Mouse (Mus musculus) brain, adult 10 weeks (tissue): ENCODE results near the gene Kantr. TPM values are rescaled to one million over a fixed set of nuclear protein-coding genes. Genes with fewer than 3 reads are reported as not detected.

Source experiments
- polyA plus RNA-seq: library from polyadenylated mRNA; stranded (reverse); fragments of 350-450 nt; fragmentation: Illumina TruSeq; extraction: RNeasy Lipid Tissue Mini Kit (QIAGEN cat#74804); gene quantifications from one replicate; pipeline ENCODE4 v1.2.3, GENCODE M21; 2015; ENCODE audit warnings: low read depth, low replicate concordance

Kantr gene
- 33.3 TPM for polyA plus RNA-seq

GRCm38 (mm10) chrX:152326996-152327688 is at the start of gene Kantr:
Gene Kantr (minus strand): TSS chrX:152327495.

GRCm38 (mm10) chrX:152368397-152369273 is 41.3 kb upstream of the Kantr start, which contains the start of gene Gpr173:
Gene Gpr173 (minus strand): TSS chrX:152368704.

GRCm38 (mm10) chrX:152342358-152342901 is 15.1 kb upstream of the Kantr start, which contains the start of gene Tspyl2:
Gene Tspyl2 (minus strand): TSS chrX:152342425.

Other genes starting within 250 kb of the Kantr start
- 75.6 TPM for gene Iqsec2, start 183.2 kb downstream of the Kantr start, polyA plus RNA-seq
- 22.7 TPM for gene Kdm5c, start 94.5 kb downstream of the Kantr start, polyA plus RNA-seq
- gene Tspyl2, start 14.9 kb upstream of the Kantr start, polyA plus RNA-seq = 124 TPM
- 11.5 TPM for gene Gpr173, start 41.2 kb upstream of the Kantr start, polyA plus RNA-seq
- gene Cldn34a, start 235.8 kb upstream of the Kantr start, polyA plus RNA-seq = not detected